Mouse (Mus musculus) limb, embryonic 14.5 days (tissue): ENCODE measurements around the gene Tox3. TPM values are rescaled to one million over a fixed set of nuclear protein-coding genes. Genes with fewer than 3 reads are reported as not detected.

ENCODE experiments used
- ATAC-seq: fragments of 200-750 bp; cut with Nextera tagmentation; 2 replicates; pipeline ENCODE4 v1.8.0; 2017; ENCODE audit warnings: low read depth, moderate number of reproducible peaks, moderate TSS enrichment; ENCODE audit not compliant: low FRiP score
- DNase-seq: peaks from one replicate; pipeline ENCODE4 v3.0.0-alpha.2; 2015; ENCODE audit warnings: low spot score
- H3K27ac ChIP-seq: fragments of 300-500 bp; sonication (generic); replicated peaks from 2 replicates; pipeline ENCODE4 v1.5.1; 2014; ENCODE audit warnings: low read depth, mild to moderate bottlenecking, low read length, moderate library complexity, mixed read lengths
- H3K27me3 ChIP-seq: fragments of 300-500 bp; sonication (generic); 2 replicates; pipeline ENCODE4 v1.6.1; 2014; ENCODE audit warnings: low read length, mixed read lengths; ENCODE audit not compliant: control insufficient read depth, insufficient read depth
- H3K36me3 ChIP-seq: fragments of 300-500 bp; sonication (generic); 2 replicates; pipeline ENCODE4 v1.6.1; 2014; ENCODE audit warnings: mild to moderate bottlenecking, low read length, moderate library complexity, mixed read lengths; ENCODE audit not compliant: control insufficient read depth, insufficient read depth
- H3K4me1 ChIP-seq: fragments of 300-500 bp; sonication (generic); 2 replicates; pipeline ENCODE4 v1.6.1; 2014; ENCODE audit warnings: antibody characterized with exemption, low read length, mixed read lengths; ENCODE audit not compliant: control insufficient read depth, insufficient read depth
- H3K4me2 ChIP-seq: fragments of 300-500 bp; sonication (generic); replicated peaks from 2 replicates; pipeline ENCODE4 v1.6.1; 2014; ENCODE audit warnings: low read depth, mild to moderate bottlenecking, low read length, moderate library complexity; ENCODE audit not compliant: severe bottlenecking
- H3K4me3 ChIP-seq: fragments of 300-500 bp; sonication (generic); replicated peaks from 2 replicates; pipeline ENCODE4 v1.5.1; 2014; ENCODE audit warnings: low read length
- H3K9ac ChIP-seq: fragments of 300-500 bp; sonication (generic); 2 replicates; pipeline ENCODE4 v1.6.1; 2014; ENCODE audit warnings: mild to moderate bottlenecking, low read depth, low read length, moderate library complexity; ENCODE audit not compliant: severe bottlenecking
- H3K9me3 ChIP-seq: fragments of 300-500 bp; sonication (generic); 2 replicates; pipeline ENCODE4 v1.6.1; 2016; ENCODE audit warnings: low read length; ENCODE audit not compliant: control insufficient read depth
- POLR2A ChIP-seq: fragments of 200-500 bp; IDR thresholded peaks from 2 replicates; pipeline ENCODE4 v1.8.0; 2012; ENCODE audit warnings: inconsistent platforms, mild to moderate bottlenecking, moderate library complexity, borderline replicate concordance; ENCODE audit not compliant: insufficient read depth, insufficient read length; ENCODE audit errors: extremely low read depth
- WGBS: fragments of 180-500 bp; shearing (Covaris S2); extraction: QIAGEN DNeasy Blood & Tissue Kit; methylation state at CpG from one replicate; pipeline ENCODE4 v1.1.7; 2014; 5-methylcytosine and 5-hydroxymethylcytosine counted together
- polyA plus RNA-seq, 2 experiments: library from polyadenylated mRNA; depleted of rRNA in 1 of 2; stranded (reverse) in 1 of 2; unstranded in 1 of 2; fragments of >200 nt; fragmentation: Nextera tagmentation in 1 of 2; extraction: Ambion mirVana in 1 of 2; gene quantifications; 2 replicates each; pipeline versions ENCODE4 v1.2.1 to v1.2.3; 2012 to 2014

Tox3 gene
- polyA plus RNA-seq, 2 experiments, result 9.8 to 16.4 TPM

- TF ChIP-seq POLR2A, result no peak
- no peak overlapping the region for H3K4me3 ChIP-seq
- no peak for DNase-seq
- no peak overlapping the region for H3K9ac ChIP-seq
- no peaks in the 10 kb centered on the region for H3K4me1 ChIP-seq
- no peaks in the 10 kb centered on the region for H3K9me3 ChIP-seq
- no peak for ATAC-seq
- H3K36me3 ChIP-seq, result no peaks in the 10 kb centered on the region
- no peaks in the 10 kb centered on the region for H3K27me3 ChIP-seq
- H3K27ac ChIP-seq, result no peak overlapping the region
- H3K4me2 ChIP-seq, result no peak overlapping the region
- 69% methylated on average over 16 of the region's 16 CpGs for WGBS
Measured at GRCm38 (mm10) chr8:90353960-90354540, 5.9 kb upstream of the Tox3 start.

- no peak overlapping the region for H3K4me2 ChIP-seq
- 0 out of 2 replicates have a peak, but pooled peaks cover 3% of the 10 kb centered on the region for H3K4me1 ChIP-seq
- 75% methylated on average over 2 of the region's 2 CpGs for WGBS
- H3K4me3 ChIP-seq, result no peak overlapping the region
- ATAC-seq (no peak), DNase-seq (no peak)
- H3K36me3 ChIP-seq, result no peaks in the 10 kb centered on the region
- no peaks in the 10 kb centered on the region for H3K9me3 ChIP-seq
- no peaks in the 10 kb centered on the region for H3K27me3 ChIP-seq
- H3K27ac ChIP-seq, result no peak overlapping the region
- H3K9ac ChIP-seq, result no peak overlapping the region
- no peak for TF ChIP-seq POLR2A
Measured at GRCm38 (mm10) chr8:90353499-90353898, 5.4 kb upstream of the Tox3 start.

GRCm38 (mm10) chr8:90352991-90353390 is 4.8 kb upstream of the Tox3 start:
- Histone ChIP-seq H3K27ac (no peak overlapping the region), H3K4me2 (no peak overlapping the region), H3K9ac (no peak overlapping the region), H3K27me3 (no peaks in the 10 kb centered on the region), H3K4me3 (no peak overlapping the region), H3K4me1 (0 out of 2 replicates have a peak, but pooled peaks cover 4% of the 10 kb centered on the region), H3K36me3 (no peaks in the 10 kb centered on the region), H3K9me3 (no peaks in the 10 kb centered on the region)
- TF ChIP-seq POLR2A, result no peak
- ATAC-seq (no peak), DNase-seq (no peak)
- 68% methylated on average over 2 of the region's 2 CpGs for WGBS

- no peak overlapping the region for H3K9ac ChIP-seq
- WGBS, result 28% methylated on average over 13 of the region's 13 CpGs
- H3K4me2 ChIP-seq, result no peak overlapping the region
- TF ChIP-seq POLR2A, result no peak
- no peak for ATAC-seq
- H3K9me3 ChIP-seq, result no peaks in the 10 kb centered on the region
- H3K4me1 ChIP-seq, result peaks cover 13% of the 10 kb centered on the region
- H3K27me3 ChIP-seq, result no peaks in the 10 kb centered on the region
- no peak overlapping the region for H3K4me3 ChIP-seq
- DNase-seq, result peak; percentile 42
- no peaks in the 10 kb centered on the region for H3K36me3 ChIP-seq
- H3K27ac ChIP-seq, result no peak overlapping the region
Measured at GRCm38 (mm10) chr8:90349709-90350562, 1.8 kb upstream of the Tox3 start.

GRCm38 (mm10) chr8:90348926-90349683 is 962 bp upstream of the Tox3 start:
- no peaks in the 10 kb centered on the region for H3K36me3 ChIP-seq
- peaks cover 13% of the 10 kb centered on the region for H3K4me1 ChIP-seq
- H3K4me2 ChIP-seq, result peak overlapping the region; percentile 53
- ATAC-seq, result no peak
- no peaks in the 10 kb centered on the region for H3K9me3 ChIP-seq
- peak overlapping the region; percentile 85; the same call in 1 of the 2 replicates for H3K9ac ChIP-seq
- H3K27ac ChIP-seq, result 0 out of 2 replicates have a peak overlapping the region, but pooled peaks have one; percentile 78
- peak overlapping the region; percentile 65; the same call in 1 of the 2 replicates for H3K4me3 ChIP-seq
- no peak for TF ChIP-seq POLR2A
- 23% methylated on average over 11 of the region's 11 CpGs for WGBS
- no peak for DNase-seq
- no peaks in the 10 kb centered on the region for H3K27me3 ChIP-seq
